Mouse (Mus musculus) embryonic fibroblast, embryonic 13.5 days (primary cell): ENCODE results near the gene Cul3.

Experiments
- CTCF ChIP-seq: IDR thresholded peaks from 2 replicates; pipeline ENCODE4 v1.5.1; 2011; ENCODE audit warnings: mild to moderate bottlenecking, control low read depth, low read length, moderate library complexity, borderline replicate concordance; ENCODE audit not compliant: insufficient read depth
- POLR2A ChIP-seq: IDR thresholded peaks from 2 replicates; pipeline ENCODE4 v1.6.1; 2011; ENCODE audit warnings: low read depth, mild to moderate bottlenecking, control low read depth, low read length, moderate library complexity

- no peak for TF ChIP-seq CTCF
- TF ChIP-seq POLR2A = no peak
Observed at GRCm38 (mm10) chr1:80260443-80260842, 79.8 kb downstream of the Cul3 start.
